Mouse (Mus musculus) megakaryocyte, embryonic 14.5 days (primary cell): ENCODE data around the gene Epdr1.

Experiments
- FLI1 ChIP-seq: IDR thresholded peaks from 2 replicates; pipeline ENCODE4 v1.6.1; 2012; ENCODE audit warnings: low read length, inconsistent platforms, mixed read lengths
- GATA1 ChIP-seq: IDR thresholded peaks from 3 replicates; pipeline ENCODE4 v1.6.1; 2012; ENCODE audit warnings: mixed read lengths, low read length, inconsistent platforms, borderline replicate concordance

DNA sequence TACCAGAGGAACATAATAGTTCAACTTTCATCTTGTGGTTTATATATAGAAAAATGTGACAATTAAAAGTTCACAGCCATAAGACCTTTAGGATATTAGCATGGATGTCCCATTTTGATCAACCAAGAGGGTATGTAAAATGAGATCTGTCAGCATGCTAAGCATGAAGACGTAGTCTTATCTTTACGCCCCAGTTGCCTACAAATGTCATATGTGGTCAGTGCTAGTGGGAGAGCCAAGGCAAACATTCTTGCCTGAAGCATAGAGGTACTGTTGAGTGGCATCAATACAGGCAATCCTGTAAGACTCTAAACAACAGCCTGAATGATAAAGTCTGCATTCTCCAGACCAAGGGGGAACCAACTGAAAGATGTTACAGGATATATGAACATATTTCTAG lies 32.7 kb upstream of the Epdr1 start:
- no peak for TF ChIP-seq GATA1
- no peak for TF ChIP-seq FLI1
